Mouse (Mus musculus) spleen, adult 2 months (tissue): ENCODE results near the gene Slc37a4. TPM values are rescaled to one million over a fixed set of nuclear protein-coding genes. Genes with fewer than 3 reads are reported as not detected.
A peak's percentile ranks its signal among the peaks of the same experiment; 100 is the strongest.
"Not testable (repeated sequence)": the region's sequence is repeated elsewhere in the genome, so short reads cannot be mapped to it uniquely, and the experiment has no call there.

Experiments used
- DNase-seq, 2 experiments: peaks; one replicate each; pipeline versions ENCODE4 v3.0.0 to v3.0.0-alpha.2; 2012 to 2021; ENCODE audit warnings: low spot score in 2 of 2, low read depth in 1 of 2
- H3K27ac ChIP-seq: fragments of 200-500 bp; 2 replicates; pipeline ENCODE4 v1.5.1; 2012; ENCODE audit warnings: low read length, inconsistent platforms; ENCODE audit not compliant: insufficient read depth
- H3K27me3 ChIP-seq: fragments of 200-500 bp; 2 replicates; pipeline ENCODE4 v1.6.1; 2012; ENCODE audit warnings: mild to moderate bottlenecking, moderate library complexity, low read length, inconsistent platforms; ENCODE audit not compliant: control insufficient read depth, insufficient read depth
- H3K36me3 ChIP-seq: fragments of 200-500 bp; 2 replicates; pipeline ENCODE4 v1.6.1; 2012; ENCODE audit warnings: mild to moderate bottlenecking, low read length, inconsistent platforms; ENCODE audit not compliant: control insufficient read depth, insufficient read depth
- H3K4me1 ChIP-seq: fragments of 200-500 bp; 2 replicates; pipeline ENCODE4 v1.6.1; 2011; ENCODE audit warnings: inconsistent platforms; ENCODE audit not compliant: control insufficient read depth, insufficient read depth, insufficient read length
- H3K4me3 ChIP-seq: fragments of 200-500 bp; 2 replicates; pipeline ENCODE4 v1.5.1; 2011; ENCODE audit warnings: mild to moderate bottlenecking, inconsistent platforms; ENCODE audit not compliant: insufficient read depth, insufficient read length; ENCODE audit errors: extremely low read depth
- CTCF ChIP-seq: fragments of 200-500 bp; IDR thresholded peaks from 2 replicates; pipeline ENCODE4 v1.5.1; 2011; ENCODE audit warnings: mild to moderate bottlenecking, inconsistent platforms; ENCODE audit not compliant: insufficient read depth, insufficient read length, insufficient replicate concordance; ENCODE audit errors: extremely low read depth
- POLR2A ChIP-seq: fragments of 200-500 bp; IDR thresholded peaks from 2 replicates; pipeline ENCODE4 v1.6.1; 2011; ENCODE audit warnings: low read depth, low read length, inconsistent platforms
- WGBS: fragments of 180-500 bp; shearing (Covaris S2); methylation state at CpG from one replicate; pipeline ENCODE4 v1.1.7; 2018; 5-methylcytosine and 5-hydroxymethylcytosine counted together
- polyA plus RNA-seq: library from polyadenylated mRNA; depleted of rRNA; stranded (reverse); fragments of >200 nt; gene quantifications from 2 replicates; pipeline ENCODE4 v1.2.3, GENCODE M21; 2012; rRNA removed

Gene Slc37a4
- polyA plus RNA-seq, 1 experiment, result 24.5 TPM

DNA sequence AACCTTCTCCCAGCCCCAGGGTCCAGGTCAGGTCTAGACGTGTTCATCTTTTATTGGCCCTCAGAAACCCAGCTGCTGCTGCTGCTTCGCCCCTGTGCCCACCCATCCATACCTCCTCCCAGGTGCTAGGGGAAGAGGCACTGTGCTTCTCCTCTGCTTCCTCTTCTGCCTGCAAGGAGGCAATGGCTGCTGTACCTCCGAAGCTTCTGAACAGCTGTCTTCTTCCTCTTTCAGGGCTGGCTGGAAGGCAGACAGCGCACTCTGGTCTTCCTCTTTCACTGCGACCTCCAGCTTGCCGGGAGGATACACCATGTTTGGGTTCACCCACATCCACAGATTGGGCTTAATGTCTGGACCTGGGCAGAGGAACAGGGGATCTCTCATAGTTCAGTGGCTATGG, 39.1 kb downstream of the Slc37a4 start:
- H3K27ac ChIP-seq, result peak overlapping the region; percentile 22; the same call in 1 of the 2 replicates
- peaks cover 10% of the 10 kb centered on the region for H3K4me1 ChIP-seq
- TF ChIP-seq CTCF (no peak), POLR2A (no peak)
- no peak overlapping the region; the same call in 1 of the 2 replicates for H3K4me3 ChIP-seq
- peak; percentile 35 to 58 for DNase-seq
- no peaks in the 10 kb centered on the region for H3K27me3 ChIP-seq
- 9% methylated on average over 6 of the region's 6 CpGs for WGBS
- no peaks in the 10 kb centered on the region for H3K36me3 ChIP-seq

DNA sequence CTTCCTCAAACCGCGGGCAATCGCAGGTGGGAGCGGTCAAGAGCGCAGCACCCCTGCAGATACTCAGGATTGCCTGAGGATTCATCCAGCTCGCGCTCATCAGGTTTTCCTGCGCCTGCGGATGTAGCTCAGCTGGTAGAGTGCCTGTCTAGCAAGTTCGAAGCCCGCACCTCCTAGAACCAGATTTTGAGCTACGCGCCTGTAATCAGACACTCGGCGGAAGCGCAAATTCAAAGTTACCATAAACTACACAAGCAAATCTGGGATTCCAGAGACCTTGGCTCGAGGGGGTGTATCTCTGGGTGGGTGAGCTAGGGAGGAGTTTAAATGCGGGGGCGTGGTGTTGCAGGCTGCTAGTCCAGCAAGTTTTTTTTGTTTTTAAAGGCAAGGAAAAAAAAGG, 44.3 kb downstream of the Slc37a4 start, which contains the start of gene Foxr1:
Foxr1 (minus strand) TSS at position 176 of the 400 bp plus-strand sequence.
- Histone ChIP-seq H3K36me3 (no peaks in the 10 kb centered on the region), H3K27me3 (no peaks in the 10 kb centered on the region), H3K27ac (no peak within 1 kb of the TSS), H3K4me3 (no peak within 1 kb of the TSS), H3K4me1 (no peaks in the 10 kb centered on the region; the same call in 1 of the 2 replicates)
- WGBS, result 89% methylated on average over 19 of the region's 19 CpGs
- DNase-seq, result no peak
- no peak for TF ChIP-seq CTCF
- TF ChIP-seq POLR2A, result no peak

DNA sequence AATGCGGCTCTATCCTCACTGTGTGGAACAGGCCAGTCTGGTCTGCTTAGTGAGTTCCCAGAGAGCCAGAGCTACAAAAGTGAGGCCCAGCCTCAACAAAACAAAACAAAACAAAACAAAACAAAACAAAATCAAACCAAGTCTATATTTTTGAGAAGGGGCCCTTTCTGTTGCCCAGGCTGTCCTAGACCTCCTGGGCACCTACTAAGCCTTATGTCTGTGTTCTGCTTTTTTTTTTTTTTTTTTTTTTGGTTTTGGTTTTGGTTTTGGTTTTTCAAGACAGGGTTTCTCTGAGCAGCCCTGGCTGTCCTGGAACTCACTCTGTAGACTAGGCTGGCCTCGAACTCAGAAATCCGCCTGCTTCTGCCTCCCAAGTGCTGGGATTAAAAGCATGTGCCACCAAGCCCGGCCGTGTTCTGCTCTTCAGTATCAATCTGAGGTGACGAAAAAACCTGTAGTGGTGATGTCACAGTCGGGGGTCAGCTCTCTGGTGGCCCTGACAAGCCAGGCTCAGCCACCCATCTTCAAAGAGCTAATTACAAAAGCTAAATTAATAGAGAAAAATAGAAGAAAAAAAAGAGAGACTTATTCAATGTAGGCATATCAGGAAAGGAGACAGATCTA, 47.9 kb downstream of the Slc37a4 start:
- H3K36me3 ChIP-seq, result not testable (repeated sequence)
- WGBS, result 83% methylated on average over 7 of the region's 7 CpGs

DNA sequence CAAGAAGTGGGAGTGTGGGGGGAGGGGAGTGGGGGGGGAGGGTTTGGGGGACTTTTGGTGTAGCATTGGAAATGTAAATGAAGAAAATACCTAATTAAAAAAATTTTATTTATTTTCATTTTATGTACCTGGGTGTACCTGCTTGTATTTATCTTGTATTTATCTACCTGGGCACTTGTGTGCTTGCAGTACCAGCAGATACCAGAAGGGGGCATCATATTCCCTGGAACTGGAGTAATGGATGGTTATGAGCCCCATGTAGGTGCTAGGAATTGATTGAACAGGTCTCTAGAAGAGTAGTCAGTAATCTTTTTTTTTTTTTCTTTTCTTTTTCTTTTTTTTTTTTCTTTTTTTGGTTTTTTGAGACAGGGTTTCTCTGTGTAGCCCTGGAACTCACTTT, 53.7 kb downstream of the Slc37a4 start:
- Histone ChIP-seq H3K27ac (no peak overlapping the region), H3K4me3 (no peak overlapping the region), H3K27me3 (no peaks in the 10 kb centered on the region), H3K4me1 (no peaks in the 10 kb centered on the region; the same call in 1 of the 2 replicates), H3K36me3 (no peaks in the 10 kb centered on the region)
- TF ChIP-seq POLR2A (no peak), CTCF (no peak)
- DNase-seq, result no peak

More for the DNA sequence above, 47.9 kb downstream of the Slc37a4 start:
- not testable (repeated sequence) for H3K4me1 ChIP-seq, H3K27ac ChIP-seq, DNase-seq, H3K4me3 ChIP-seq, H3K27me3 ChIP-seq

Other genes with a start within 250 kb of the Slc37a4 start
- 16.1 and 20.3 TPM in 2 replicates for gene Cbl, start 162.8 kb upstream of the Slc37a4 start, polyA plus RNA-seq
- gene Ccdc153, start 156.2 kb upstream of the Slc37a4 start, polyA plus RNA-seq, result not detected in 2 replicates
- 0.07 and 0.08 TPM in 2 replicates for gene Pdzd3, start 145.4 kb upstream of the Slc37a4 start, polyA plus RNA-seq
- 8.4 and 10.7 TPM in 2 replicates for gene Nlrx1, start 128.3 kb upstream of the Slc37a4 start, polyA plus RNA-seq
- 12.3 and 22.3 TPM in 2 replicates for gene Abcg4, start 108.2 kb upstream of the Slc37a4 start, polyA plus RNA-seq
- gene Hinfp, start 91.2 kb upstream of the Slc37a4 start, polyA plus RNA-seq, result 24.7 and 25.2 TPM in 2 replicates
- 28.0 and 38.5 TPM in 2 replicates for gene C2cd2l, start 76.6 kb upstream of the Slc37a4 start, polyA plus RNA-seq
- gene Dpagt1, start 70.8 kb upstream of the Slc37a4 start, polyA plus RNA-seq, result 24.0 and 25.2 TPM in 2 replicates
- gene H2afx, start 62.2 kb upstream of the Slc37a4 start, polyA plus RNA-seq, result 117 and 258 TPM in 2 replicates
- 121 and 147 TPM in 2 replicates for gene Hmbs, start 52.6 kb upstream of the Slc37a4 start, polyA plus RNA-seq
- 23.7 and 25.6 TPM in 2 replicates for gene Vps11, start 35.2 kb upstream of the Slc37a4 start, polyA plus RNA-seq
- gene Hyou1, start 17.4 kb upstream of the Slc37a4 start, polyA plus RNA-seq, result 39.8 and 44.3 TPM in 2 replicates
- gene Rps25, start 10.3 kb downstream of the Slc37a4 start, polyA plus RNA-seq, result 137 and 144 TPM in 2 replicates
- gene Trappc4, start 10.7 kb downstream of the Slc37a4 start, polyA plus RNA-seq, result 22.9 and 29.7 TPM in 2 replicates
- gene Ccdc84, start 21.7 kb downstream of the Slc37a4 start, polyA plus RNA-seq, result 18.1 and 26.0 TPM in 2 replicates
- 0.09 and 0.15 TPM in 2 replicates for gene Foxr1, start 44.3 kb downstream of the Slc37a4 start, polyA plus RNA-seq
- gene Upk2, start 58.1 kb downstream of the Slc37a4 start, polyA plus RNA-seq, result not detected in 2 replicates
- 42.2 and 50.3 TPM in 2 replicates for gene Bcl9l, start 86.0 kb downstream of the Slc37a4 start, polyA plus RNA-seq
- gene Cxcr5, start 165.0 kb downstream of the Slc37a4 start, polyA plus RNA-seq, result 133 and 154 TPM in 2 replicates
- 15.3 and 17.3 TPM in 2 replicates for gene Ddx6, start 208.0 kb downstream of the Slc37a4 start, polyA plus RNA-seq